Mouse (Mus musculus) heart, postnatal 10 days (tissue): ENCODE data around the gene Zfhx3. TPM values are rescaled to one million over a fixed set of nuclear protein-coding genes. Genes with fewer than 3 reads are reported as not detected.
A peak's percentile ranks its signal among the peaks of the same experiment; 100 is the strongest.

Experiments
- DNase-seq, 2 experiments: peaks; one replicate each; pipeline ENCODE4 v3.0.0; 2021
- intact Hi-C: fragments of 180-260 bp; cut with DNase I; formaldehyde crosslinking; loops from one replicate; pipeline ENCODE4 v1.15.1; 2025
- total RNA-seq, 2 experiments: library from RNA; stranded (reverse); gene quantifications; 2 replicates each; pipeline ENCODE4 v1.2.3; 2021

The Zfhx3 gene
- total RNA-seq, 2 experiments from 2014 or later = 10.8 TPM

- no peak for DNase-seq
- intact Hi-C loops = no loop called here
These were observed 289.9 kb downstream of the Zfhx3 start for GRCm38 (mm10) chr8:108232326-108232725.

- no peak for DNase-seq
- intact Hi-C loops = no loop called here
These were observed 292.0 kb downstream of the Zfhx3 start for GRCm38 (mm10) chr8:108234481-108234880.

- DNase-seq = no peak
- intact Hi-C loops = no loop called here
These were observed 294.3 kb downstream of the Zfhx3 start for GRCm38 (mm10) chr8:108236715-108237114.

- intact Hi-C loops = no loop called here
- DNase-seq = no peak
These were observed 297.1 kb downstream of the Zfhx3 start for GRCm38 (mm10) chr8:108239531-108239930.

GRCm38 (mm10) chr8:108241041-108241690 is 298.7 kb downstream of the Zfhx3 start:
- peak in 1 of 2 experiments; percentile 3 for DNase-seq
- intact Hi-C loops = no loop called here

GRCm38 (mm10) chr8:108243270-108243669 is 300.8 kb downstream of the Zfhx3 start:
- intact Hi-C loops = no loop called here
- no peak for DNase-seq

- DNase-seq = no peak
- intact Hi-C loops = no loop called here
These were observed 302.4 kb downstream of the Zfhx3 start for GRCm38 (mm10) chr8:108244636-108245494.

GRCm38 (mm10) chr8:108245575-108245974 is 303.1 kb downstream of the Zfhx3 start:
- intact Hi-C loops = no loop called here
- DNase-seq = no peak

- no peak for DNase-seq
- intact Hi-C loops = no loop called here
These were observed 303.8 kb downstream of the Zfhx3 start for GRCm38 (mm10) chr8:108246035-108246933.

GRCm38 (mm10) chr8:108246934-108247417 is 304.5 kb downstream of the Zfhx3 start:
- intact Hi-C loops = no loop called here
- DNase-seq = no peak

- no peak for DNase-seq
- intact Hi-C loops = no loop called here
These were observed 322.2 kb downstream of the Zfhx3 start for GRCm38 (mm10) chr8:108264593-108265160.

GRCm38 (mm10) chr8:108277960-108278359 is 335.5 kb downstream of the Zfhx3 start:
- intact Hi-C loops = no loop called here
- DNase-seq = no peak

GRCm38 (mm10) chr8:108281981-108282380 is 339.5 kb downstream of the Zfhx3 start:
- DNase-seq = no peak
- intact Hi-C loops = no loop called here

GRCm38 (mm10) chr8:108286117-108286516 is 343.7 kb downstream of the Zfhx3 start:
- DNase-seq = no peak
- intact Hi-C loops = no loop called here

- DNase-seq = no peak
- intact Hi-C loops = no loop called here
These were observed 358.6 kb downstream of the Zfhx3 start for GRCm38 (mm10) chr8:108300964-108301615.

- intact Hi-C loops = no loop called here
- no peak for DNase-seq
These were observed 359.2 kb downstream of the Zfhx3 start for GRCm38 (mm10) chr8:108301654-108302053.

- intact Hi-C loops = no loop called here
These were observed 362.9 kb downstream of the Zfhx3 start for GRCm38 (mm10) chr8:108305368-108305767.

GRCm38 (mm10) chr8:108309525-108310246 is 367.2 kb downstream of the Zfhx3 start:
- DNase-seq = no peak
- intact Hi-C loops = no loop called here

More at GRCm38 (mm10) chr8:108305368-108305767, 362.9 kb downstream of the Zfhx3 start:
- DNase-seq = no peak

GRCm38 (mm10) chr8:108315046-108315445 is 372.6 kb downstream of the Zfhx3 start:
- no peak for DNase-seq
- intact Hi-C loops = no loop called here
